Mouse (Mus musculus) Patski (cell line): ENCODE results near the gene Polg2. TPM values are rescaled to one million over a fixed set of nuclear protein-coding genes. Genes with fewer than 3 reads are reported as not detected.
"Not testable (repeated sequence)": the region's sequence is repeated elsewhere in the genome, so short reads cannot be mapped to it uniquely, and the experiment has no call there.

Experiments used
- ATAC-seq: fragments of 100-300 bp; one replicate; pipeline ENCODE4 v1.8.0; 2021
- CTCF ChIA-PET: fragments of 350-600 bp; sonication (Branson Sonifier 250); formaldehyde crosslinking; loops from one replicate; lab custom pipeline; 2022; ENCODE audit warnings: inconsistent platforms; lab: Charles Lee
- POLR2A ChIA-PET: fragments of 350-600 bp; sonication (Branson Sonifier 250); formaldehyde crosslinking; loops from one replicate; lab custom pipeline; 2022; ENCODE audit warnings: antibody characterized with exemption, inconsistent platforms; lab: Charles Lee
- DNase-seq: peaks from one replicate; pipeline ENCODE4 v3.0.0-alpha.2; 2011; ENCODE audit warnings: low read depth, low spot score
- H3K27me3 ChIP-seq: fragments of 371-371 bp; one replicate; pipeline ENCODE4 v1.5.1; 2021
- CTCF ChIP-seq: fragments of 100-300 bp; IDR thresholded peaks from one replicate; pipeline ENCODE4 v1.5.1; 2021
- in situ Hi-C: fragments of 300-500 bp; cut with MboI; formaldehyde crosslinking; loops from 3 replicates; pipeline ENCODE4 v1.11.1; 2018; ENCODE audit warnings: low pct_unique_long_range_greater_than_20kb, mixed read lengths
- polyA plus RNA-seq: library from polyadenylated mRNA; unstranded; gene quantifications from one replicate; pipeline ENCODE4 v1.2.3, GENCODE M21; 2021

Polg2 gene
- polyA plus RNA-seq, 1 experiment from 2014 or later = 8.6 TPM

GRCm38 (mm10) chr11:106793846-106794245 is 14.5 kb upstream of the Polg2 start:
- ChIA-PET CTCF (no interaction called here), POLR2A (interaction anchor here (0.6 kb wide), 1 partner anchor 7 kb away, joined by 4 read pairs; no protein-coding TSS in a partner anchor)
- ATAC-seq (no peak), DNase-seq (no peak)
- TF ChIP-seq CTCF = no peak
- in situ Hi-C loops = no loop called here
- H3K27me3 ChIP-seq = no peaks in the 10 kb centered on the region

- ChIA-PET CTCF (interaction anchor here (1.9 kb wide), 1 partner anchor 10 kb away, joined by 4 read pairs; the partner anchor contains the start of gene Polg2), POLR2A (interaction anchor here (0.5 to 3.0 kb wide), 3 partner anchors 10 to 166 kb away, joined by 5 to 16 read pairs (median 9); partner anchors contain the start of gene Polg2)
- ATAC-seq = no peak
- in situ Hi-C loops = no loop called here
- DNase-seq = no peak
- no peak for TF ChIP-seq CTCF
- H3K27me3 ChIP-seq = no peaks in the 10 kb centered on the region
Observed at GRCm38 (mm10) chr11:106789649-106790048, 10.3 kb upstream of the Polg2 start.

- CTCF ChIA-PET = no interaction called here
- no peaks in the 10 kb centered on the region for H3K27me3 ChIP-seq
- DNase-seq (peak; percentile 91), ATAC-seq (peak; percentile 75)
- in situ Hi-C loops = no loop called here
- TF ChIP-seq CTCF = no peak
- POLR2A ChIA-PET = interaction anchor here (0.5 to 3.0 kb wide), 5 partner anchors 9 to 165 kb away, joined by 3 to 16 read pairs (median 5); partner anchors contain the start of gene Polg2
Observed at GRCm38 (mm10) chr11:106788775-106789459, 9.6 kb upstream of the Polg2 start, which contains the start of the genes Ddx5 and Cep95. Gene Ddx5, minus strand, starts transcription at chr11:106789185. Gene Cep95, plus strand, starts transcription at chr11:106789252.

GRCm38 (mm10) chr11:106788026-106788774 is 8.9 kb upstream of the Polg2 start:
- POLR2A ChIA-PET = interaction anchor here (0.6 to 3.0 kb wide), 4 partner anchors 9 to 11 kb away, joined by 5 to 16 read pairs (median 5); partner anchors contain the start of gene Polg2
- CTCF ChIA-PET = no interaction called here
- in situ Hi-C loops = no loop called here
- no peaks in the 10 kb centered on the region for H3K27me3 ChIP-seq
- ATAC-seq (peak; percentile 52), DNase-seq (peak; percentile 64)
- TF ChIP-seq CTCF = no peak

GRCm38 (mm10) chr11:106787131-106788025 is 8.0 kb upstream of the Polg2 start:
- in situ Hi-C loops = no loop called here
- DNase-seq (no peak), ATAC-seq (peak; percentile 13)
- CTCF ChIA-PET = no interaction called here
- no peaks in the 10 kb centered on the region for H3K27me3 ChIP-seq
- POLR2A ChIA-PET = interaction anchor here (1.2 to 3.0 kb wide), 2 partner anchors 8 to 10 kb away, joined by 5 to 16 read pairs; partner anchors contain the start of gene Polg2
- no peak for TF ChIP-seq CTCF

GRCm38 (mm10) chr11:106785043-106785442 is 5.7 kb upstream of the Polg2 start:
- in situ Hi-C loops = no loop called here
- CTCF ChIA-PET = no interaction called here
- DNase-seq = no peak
- TF ChIP-seq CTCF = no peak
- POLR2A ChIA-PET = no interaction called here
- ATAC-seq = no peak
- no peaks in the 10 kb centered on the region for H3K27me3 ChIP-seq

- ChIA-PET CTCF (no interaction called here), POLR2A (no interaction called here)
- no peak for TF ChIP-seq CTCF
- DNase-seq (no peak), ATAC-seq (no peak)
- no peaks in the 10 kb centered on the region for H3K27me3 ChIP-seq
- in situ Hi-C loops = no loop called here
Observed at GRCm38 (mm10) chr11:106784476-106784875, 5.1 kb upstream of the Polg2 start.

GRCm38 (mm10) chr11:106782841-106783764 is 3.8 kb upstream of the Polg2 start:
- in situ Hi-C loops = no loop called here
- POLR2A ChIA-PET = no interaction called here
- CTCF ChIA-PET = no interaction called here
- H3K27me3 ChIP-seq = no peaks in the 10 kb centered on the region
- DNase-seq (no peak), ATAC-seq (no peak)
- TF ChIP-seq CTCF = no peak

GRCm38 (mm10) chr11:106782271-106782670 is 2.9 kb upstream of the Polg2 start:
- CTCF ChIA-PET, DNase-seq, POLR2A ChIA-PET, in situ Hi-C loops, H3K27me3 ChIP-seq, ATAC-seq: not testable (repeated sequence)
